Mouse (Mus musculus): ENCODE measurements around the gene Bet1.

Bet1 gene

GRCm38 (mm10) chr6:4086663-4087454 lies at the start of gene Bet1:
Gene Bet1 (minus strand): TSS chr6:4086972.
- in situ Hi-C loops (cut with MboI; ENCODE audit: low pct_unique_long_range_greater_than_20kb in 1 of 2, low sequenced_read_pairs in 2 of 2, unreplicated experiment in 1 of 2): no loop called here

GRCm38 (mm10) chr6:4132239-4132638 lies 45.5 kb upstream of the Bet1 start:
- in situ Hi-C loops (cut with MboI; ENCODE audit: low pct_unique_long_range_greater_than_20kb in 1 of 2, low sequenced_read_pairs in 2 of 2, unreplicated experiment in 1 of 2): no loop called here

GRCm38 (mm10) chr6:4131149-4131548 lies 44.4 kb upstream of the Bet1 start:
- in situ Hi-C loops (cut with MboI; ENCODE audit: low pct_unique_long_range_greater_than_20kb in 1 of 2, low sequenced_read_pairs in 2 of 2, unreplicated experiment in 1 of 2): no loop called here

GRCm38 (mm10) chr6:4118611-4119010 lies 31.8 kb upstream of the Bet1 start:
- in situ Hi-C loops (cut with MboI; ENCODE audit: low pct_unique_long_range_greater_than_20kb in 1 of 2, low sequenced_read_pairs in 2 of 2, unreplicated experiment in 1 of 2): no loop called here

GRCm38 (mm10) chr6:4090423-4090822 lies 3.7 kb upstream of the Bet1 start:
- in situ Hi-C loops (cut with MboI; ENCODE audit: low pct_unique_long_range_greater_than_20kb in 1 of 2, low sequenced_read_pairs in 2 of 2, unreplicated experiment in 1 of 2): no loop called here

- in situ Hi-C loops (cut with MboI; ENCODE audit: low pct_unique_long_range_greater_than_20kb in 1 of 2, low sequenced_read_pairs in 2 of 2, unreplicated experiment in 1 of 2): no loop called here
Measured at GRCm38 (mm10) chr6:4072281-4072680, 14.5 kb downstream of the Bet1 start.

GRCm38 (mm10) chr6:4069714-4070113 lies 17.1 kb downstream of the Bet1 start:
- in situ Hi-C loops (cut with MboI; ENCODE audit: low pct_unique_long_range_greater_than_20kb in 1 of 2, low sequenced_read_pairs in 2 of 2, unreplicated experiment in 1 of 2): no loop called here

- in situ Hi-C loops (cut with MboI; ENCODE audit: low pct_unique_long_range_greater_than_20kb in 1 of 2, low sequenced_read_pairs in 2 of 2, unreplicated experiment in 1 of 2): no loop called here
Measured at GRCm38 (mm10) chr6:4054387-4054786, 32.4 kb downstream of the Bet1 start.

- in situ Hi-C loops (cut with MboI; ENCODE audit: low pct_unique_long_range_greater_than_20kb in 1 of 2, low sequenced_read_pairs in 2 of 2, unreplicated experiment in 1 of 2): no loop called here
Measured at GRCm38 (mm10) chr6:4052843-4053242, 33.9 kb downstream of the Bet1 start.

GRCm38 (mm10) chr6:4047200-4047599 lies 39.6 kb downstream of the Bet1 start:
- in situ Hi-C loops (cut with MboI; ENCODE audit: low pct_unique_long_range_greater_than_20kb in 1 of 2, low sequenced_read_pairs in 2 of 2, unreplicated experiment in 1 of 2): no loop called here

- in situ Hi-C loops (cut with MboI; ENCODE audit: low pct_unique_long_range_greater_than_20kb in 1 of 2, low sequenced_read_pairs in 2 of 2, unreplicated experiment in 1 of 2): no loop called here
Measured at GRCm38 (mm10) chr6:4041821-4042220, 45.0 kb downstream of the Bet1 start.

- in situ Hi-C loops (cut with MboI; ENCODE audit: low pct_unique_long_range_greater_than_20kb in 1 of 2, low sequenced_read_pairs in 2 of 2, unreplicated experiment in 1 of 2): no loop called here
Measured at GRCm38 (mm10) chr6:4030956-4031355, 55.8 kb downstream of the Bet1 start.

All from mouse embryonic stem cell (cell line).